Mouse (Mus musculus) cerebellum, postnatal 10 days (tissue): Measurements from ENCODE around the gene Rasgrf2.

Source experiments
- DNase-seq, 2 experiments: peaks; one replicate each; pipeline ENCODE4 v3.0.0; 2021; ENCODE audit warnings: mixed read lengths in 2 of 2

The Rasgrf2 gene

DNA sequence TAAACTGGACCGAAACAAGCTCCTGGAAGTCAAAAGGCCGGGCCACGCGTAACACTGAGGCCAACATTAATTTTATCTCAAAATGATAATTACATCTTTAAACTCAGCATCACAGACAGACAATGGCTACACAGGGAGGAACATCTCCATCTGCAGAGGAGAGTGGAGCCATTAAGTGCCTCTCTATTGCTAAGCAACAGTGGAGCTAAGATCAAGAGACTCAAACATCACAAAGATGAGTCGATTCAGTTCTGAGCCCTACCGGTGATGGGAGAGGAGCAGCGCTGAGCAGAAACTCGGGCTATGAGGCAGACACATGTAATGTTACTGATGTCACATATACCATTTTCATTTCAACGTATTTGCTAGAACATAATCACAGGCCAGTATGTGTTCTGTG lies 191.3 kb downstream of the Rasgrf2 start:
- DNase-seq: no peak

GRCm38 (mm10) chr13:91938826-91939225 lies 192.6 kb downstream of the Rasgrf2 start:
- DNase-seq: no peak

DNA sequence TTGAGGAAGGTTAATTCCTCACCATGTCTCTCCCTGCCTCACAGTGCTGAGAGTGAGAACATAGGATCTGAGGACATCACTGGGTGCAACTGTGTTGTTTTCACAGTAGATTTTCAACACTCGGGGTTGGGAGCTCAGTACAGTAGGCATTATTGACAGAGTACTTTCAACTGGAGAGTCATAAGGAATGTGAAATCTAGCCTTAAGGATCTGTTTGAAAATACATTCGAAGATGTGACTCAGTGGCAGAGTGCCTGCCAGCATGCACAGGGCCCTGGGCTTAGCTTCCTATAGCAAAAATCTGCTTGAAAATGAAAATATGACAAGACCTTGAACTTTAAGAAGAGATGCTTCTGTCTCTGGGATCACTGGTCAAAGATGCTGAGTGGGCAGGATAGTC lies 194.2 kb downstream of the Rasgrf2 start:
- DNase-seq: no peak

DNA sequence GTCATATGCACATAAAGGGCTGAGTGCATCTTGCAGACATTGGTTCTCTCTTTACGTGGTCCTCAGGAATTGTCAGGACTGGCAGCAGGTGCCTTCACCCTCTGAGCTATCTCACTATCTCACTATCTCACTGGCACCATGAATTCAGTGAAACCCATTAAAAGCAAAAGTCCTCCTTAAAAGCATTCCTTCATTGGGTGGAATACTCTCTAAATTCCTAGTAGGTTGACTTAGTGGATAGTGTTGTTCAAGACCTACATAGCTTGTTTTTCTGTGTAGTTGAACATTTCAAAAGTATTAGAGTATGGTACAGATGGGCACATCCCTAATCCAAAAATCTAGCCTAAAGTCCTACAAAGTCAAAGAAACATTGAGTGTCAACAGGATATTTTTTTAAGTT lies 199.3 kb downstream of the Rasgrf2 start:
- DNase-seq: no peak

GRCm38 (mm10) chr13:91929943-91930726 lies 201.3 kb downstream of the Rasgrf2 start:
- no peak for DNase-seq

- DNase-seq: no peak
These were observed 202.7 kb downstream of the Rasgrf2 start for GRCm38 (mm10) chr13:91928605-91929389.

GRCm38 (mm10) chr13:91921010-91921409 lies 210.4 kb downstream of the Rasgrf2 start:
- no peak for DNase-seq

GRCm38 (mm10) chr13:91918764-91919163 lies 212.7 kb downstream of the Rasgrf2 start:
- DNase-seq: no peak

DNA sequence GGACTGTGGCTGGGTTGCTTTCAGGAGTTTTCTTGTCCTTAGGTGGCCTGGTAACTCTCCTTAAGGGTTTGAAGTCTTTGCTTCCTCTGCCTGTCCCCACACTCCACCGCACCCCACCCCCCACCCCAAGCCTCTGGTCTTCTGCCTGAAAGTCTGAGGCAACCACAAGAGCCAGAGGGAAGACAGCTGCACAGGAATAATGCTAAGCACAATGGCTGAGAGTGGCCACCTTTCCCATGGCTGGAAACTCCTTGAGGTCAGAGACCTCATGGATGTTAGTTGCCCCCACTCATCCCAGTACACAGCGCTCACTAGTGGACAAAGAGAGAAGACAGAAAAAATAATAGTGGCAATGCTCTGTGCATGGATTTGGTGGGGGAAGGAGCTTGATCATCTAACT lies 213.6 kb downstream of the Rasgrf2 start:
- no peak for DNase-seq

- no peak for DNase-seq
These were observed 215.1 kb downstream of the Rasgrf2 start for GRCm38 (mm10) chr13:91916308-91916707.

DNA sequence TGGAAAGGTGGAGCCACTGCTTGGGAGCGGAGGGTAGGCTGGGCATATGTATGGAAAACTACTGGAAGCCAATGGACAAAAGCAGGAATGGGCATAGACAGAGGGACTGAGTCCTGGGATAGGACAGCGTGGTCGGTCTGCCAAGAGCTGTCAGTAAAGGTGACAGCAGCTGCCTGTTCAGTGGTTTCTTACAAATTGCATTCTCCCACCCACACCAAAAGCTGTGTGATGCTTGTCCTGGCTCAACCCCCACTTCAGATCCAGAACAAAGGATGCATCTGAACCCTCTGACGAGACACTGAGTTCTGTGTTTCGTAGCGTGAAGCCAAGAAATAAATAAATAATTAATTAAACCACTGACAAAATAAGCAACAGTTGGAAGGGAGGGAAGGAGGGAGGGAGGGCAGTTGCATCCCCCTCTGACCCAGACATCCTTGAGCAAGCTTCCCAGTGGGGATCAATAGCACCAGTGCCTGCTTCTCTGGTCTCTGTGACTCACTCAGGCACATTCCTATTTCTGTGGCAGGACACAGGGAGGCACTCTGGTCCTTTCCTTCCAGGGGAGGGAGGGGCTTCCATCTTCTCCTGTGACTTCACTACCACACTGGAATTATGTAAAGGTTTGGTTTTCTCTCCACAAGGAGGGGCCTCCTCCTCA lies 215.7 kb downstream of the Rasgrf2 start:
- DNase-seq: peak; percentile 28 to 36

DNA sequence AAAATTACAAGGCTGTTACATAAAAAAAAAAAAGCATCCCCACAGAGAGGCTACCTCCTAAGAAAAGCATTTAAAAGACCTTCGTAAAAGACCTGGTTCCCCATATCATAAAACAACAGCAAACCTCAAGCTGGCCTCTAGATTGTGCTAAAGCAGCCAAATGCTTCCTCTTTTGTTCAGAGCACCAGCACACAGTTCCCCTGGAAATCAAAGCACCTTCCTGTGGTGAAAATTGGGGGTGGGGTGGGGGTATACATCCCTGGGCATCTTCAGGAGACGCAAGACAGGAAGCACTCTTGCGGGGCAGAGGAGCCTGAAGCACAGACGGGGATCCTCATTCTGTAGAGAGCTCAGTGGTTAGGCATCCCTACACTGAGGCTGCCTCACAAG lies 216.3 kb downstream of the Rasgrf2 start:
- DNase-seq: no peak

GRCm38 (mm10) chr13:91911652-91912051 lies 219.8 kb downstream of the Rasgrf2 start:
- no peak for DNase-seq

DNA sequence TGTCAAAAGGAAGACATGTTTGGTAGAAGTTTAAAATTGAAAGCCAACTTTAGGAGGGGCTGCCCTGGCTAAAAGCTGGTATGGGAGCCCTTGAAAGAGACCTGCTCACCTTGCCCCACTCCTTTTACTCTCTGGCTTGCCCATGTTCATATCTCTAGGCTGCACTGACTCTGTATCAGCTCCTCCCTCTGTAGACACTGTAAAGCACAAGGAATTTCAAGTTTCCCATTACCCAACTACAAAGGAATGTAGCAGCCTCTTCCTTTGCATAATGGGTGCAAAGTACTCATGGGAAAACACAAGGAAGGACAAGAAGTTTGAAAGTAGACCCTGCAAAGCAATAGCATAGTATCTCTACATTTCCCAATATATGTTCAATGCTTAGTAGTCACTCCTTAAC lies 220.2 kb downstream of the Rasgrf2 start:
- no peak for DNase-seq

DNA sequence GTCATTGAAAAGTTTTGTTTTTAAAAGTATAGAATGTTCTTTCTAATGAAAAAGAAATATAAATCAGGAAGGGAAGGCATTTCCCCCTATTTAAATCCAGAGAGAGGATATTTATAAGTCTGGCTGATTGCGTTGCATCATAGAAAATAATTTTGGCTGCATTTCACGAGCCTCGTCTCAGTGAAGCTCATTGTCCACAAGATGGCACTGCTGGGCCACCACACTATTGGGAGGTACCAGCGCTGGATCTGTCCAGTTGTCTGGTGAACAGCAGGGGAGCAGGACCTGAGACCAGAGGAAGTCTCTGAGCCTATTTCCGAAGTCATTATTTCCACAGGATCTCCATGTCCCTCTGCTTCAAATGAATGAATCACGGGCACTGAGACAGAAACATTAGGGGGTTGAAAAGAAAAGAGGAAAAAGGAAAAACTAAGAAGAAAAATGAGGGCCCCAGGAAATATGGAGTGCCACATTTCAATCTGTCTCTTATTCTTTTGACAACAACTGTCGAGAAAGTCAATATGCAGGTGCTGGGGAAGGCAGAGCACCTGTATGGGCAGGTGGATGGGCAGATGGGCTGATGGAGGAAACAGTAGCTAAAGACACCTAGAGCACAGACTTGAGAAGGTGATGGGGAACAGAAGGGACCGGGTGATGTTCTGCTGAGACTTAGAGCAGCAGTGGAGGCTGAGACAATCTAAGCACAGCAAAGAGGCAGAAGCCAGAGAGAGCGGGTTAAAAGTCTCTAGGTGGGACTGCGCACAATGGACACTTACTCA lies 223.1 kb downstream of the Rasgrf2 start:
- peak; percentile 88 to 89 for DNase-seq

GRCm38 (mm10) chr13:91906338-91906737 lies 225.1 kb downstream of the Rasgrf2 start:
- DNase-seq: no peak

GRCm38 (mm10) chr13:91896476-91896875 lies 235.0 kb downstream of the Rasgrf2 start:
- DNase-seq: no peak

- peak; percentile 14 to 26 for DNase-seq
These were observed 238.3 kb downstream of the Rasgrf2 start for GRCm38 (mm10) chr13:91893132-91893531.

- DNase-seq: no peak
These were observed 241.3 kb downstream of the Rasgrf2 start for GRCm38 (mm10) chr13:91890031-91890619.

- DNase-seq: no peak
These were observed 246.6 kb downstream of the Rasgrf2 start for GRCm38 (mm10) chr13:91884714-91885386.

- DNase-seq: peak; percentile 75 to 80
These were observed 249.5 kb downstream of the Rasgrf2 start for GRCm38 (mm10) chr13:91881837-91882480.
